Mouse (Mus musculus) hindbrain, embryonic 12.5 days (tissue): ENCODE measurements at regions not wholly inside any gene's neighbourhood (a gene's known extent, or its start where the extent isn't known, plus 50 kb on each side); places are given as distances from the start of the nearest gene placed in this dataset.

Experiments used
- ATAC-seq: fragments of 200-750 bp; cut with Nextera tagmentation; 2 replicates; pipeline ENCODE4 v1.8.0; 2017; ENCODE audit warnings: moderate TSS enrichment; ENCODE audit not compliant: low FRiP score
- H3K27ac ChIP-seq: fragments of 300-500 bp; sonication (generic); 2 replicates; pipeline ENCODE4 v1.5.1; 2016; ENCODE audit warnings: mild to moderate bottlenecking
- H3K27me3 ChIP-seq: fragments of 300-500 bp; sonication (generic); 2 replicates; pipeline ENCODE4 v1.6.1; 2016; ENCODE audit warnings: mild to moderate bottlenecking
- H3K36me3 ChIP-seq: fragments of 300-500 bp; sonication (generic); 2 replicates; pipeline ENCODE4 v1.6.1; 2016; ENCODE audit warnings: mild to moderate bottlenecking
- H3K4me1 ChIP-seq: fragments of 300-500 bp; sonication (generic); 2 replicates; pipeline ENCODE4 v1.6.1; 2016
- H3K4me2 ChIP-seq: fragments of 300-500 bp; sonication (generic); replicated peaks from 2 replicates; pipeline ENCODE4 v1.6.1; 2016; ENCODE audit warnings: mild to moderate bottlenecking
- H3K4me3 ChIP-seq: fragments of 300-500 bp; sonication (generic); 2 replicates; pipeline ENCODE4 v1.5.1; 2016; ENCODE audit warnings: mild to moderate bottlenecking
- H3K9ac ChIP-seq: fragments of 300-500 bp; sonication (generic); 2 replicates; pipeline ENCODE4 v1.6.1; 2016; ENCODE audit warnings: mild to moderate bottlenecking, moderate library complexity
- H3K9me3 ChIP-seq: fragments of 300-500 bp; sonication (generic); replicated peaks from 2 replicates; pipeline ENCODE4 v1.6.1; 2016; ENCODE audit warnings: mild to moderate bottlenecking
- WGBS: fragments of 180-500 bp; shearing (Covaris S2); methylation state at CpG from one replicate; pipeline ENCODE4 v1.1.7; 2016; 5-methylcytosine and 5-hydroxymethylcytosine counted together

DNA sequence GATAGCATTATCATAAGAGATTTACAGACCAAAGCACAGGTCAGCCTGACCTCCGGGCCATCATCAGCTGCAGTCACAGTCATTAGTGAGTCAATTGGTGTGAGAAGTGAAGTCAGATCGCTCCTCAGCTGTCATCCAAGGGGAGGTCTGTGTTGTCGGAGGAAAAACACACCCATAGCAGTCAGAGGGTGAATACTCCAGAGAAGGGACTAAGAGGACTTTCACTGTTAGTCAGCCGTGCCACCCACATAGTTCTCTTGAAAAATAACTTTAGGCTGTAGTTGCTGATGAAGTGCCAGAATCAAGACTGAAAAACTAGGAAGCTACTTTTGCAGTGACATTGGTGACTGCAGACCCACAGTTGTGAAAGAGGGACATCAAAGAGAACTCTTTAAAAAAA lies 213.5 kb upstream of the Tet2 start:
- Histone ChIP-seq H3K9ac (no peak overlapping the region), H3K4me2 (no peak overlapping the region), H3K4me1 (peaks cover 17% of the 10 kb centered on the region), H3K27me3 (no peaks in the 10 kb centered on the region), H3K27ac (no peak overlapping the region), H3K4me3 (no peak overlapping the region), H3K9me3 (no peaks in the 10 kb centered on the region), H3K36me3 (no peaks in the 10 kb centered on the region)
- ATAC-seq, result no peak
- WGBS, result 18% methylated on average over 4 of the region's 4 CpGs

DNA sequence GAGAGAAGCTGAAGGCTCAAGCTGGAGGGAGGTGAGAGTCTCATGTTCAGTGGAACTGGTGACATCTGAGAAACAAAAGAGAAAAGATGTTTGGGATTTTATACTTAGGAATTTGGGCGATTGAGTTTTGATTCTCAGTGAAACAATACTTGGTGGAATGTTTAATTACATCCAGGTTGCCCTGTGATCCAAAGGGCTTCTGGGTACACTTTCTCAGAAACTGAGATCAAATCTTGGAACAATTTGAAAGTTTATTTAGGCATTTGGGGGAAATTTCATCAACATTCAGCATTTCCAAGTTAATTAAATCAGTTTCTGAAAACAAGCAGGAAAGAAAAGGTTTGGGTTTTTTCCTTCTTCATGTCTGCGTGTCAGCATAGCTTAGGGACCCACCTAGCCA lies 214.7 kb upstream of the Tet2 start:
- ATAC-seq, result no peak
- H3K4me3 ChIP-seq, result no peak overlapping the region

DNA sequence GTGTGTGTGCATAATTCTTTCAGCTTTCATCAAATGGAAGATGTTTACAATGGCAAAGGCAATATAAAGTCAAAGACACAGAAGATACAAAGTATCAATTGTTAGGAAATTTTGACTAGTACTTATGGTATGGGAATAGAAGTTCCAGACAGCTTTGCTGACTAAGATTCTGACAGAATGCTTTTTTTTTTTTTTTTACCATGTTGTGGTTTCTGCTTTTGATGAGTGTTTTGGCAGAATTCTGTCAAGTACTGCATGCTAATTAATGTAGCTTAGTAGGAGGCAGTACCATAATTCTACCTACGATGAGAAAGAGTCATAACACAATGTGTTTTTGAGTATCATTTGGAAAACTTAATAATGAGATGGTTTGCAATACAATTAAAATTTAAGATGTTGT lies 215.3 kb upstream of the Tet2 start:
- ATAC-seq, result no peak
- WGBS, result 83% methylated on average over 1 of the region's 1 CpGs
- H3K27ac ChIP-seq, result no peak overlapping the region

More for the DNA sequence above, 214.7 kb upstream of the Tet2 start:
- H3K9ac ChIP-seq, result no peak overlapping the region
- no peaks in the 10 kb centered on the region for H3K36me3 ChIP-seq
- H3K4me1 ChIP-seq, result peaks cover 9% of the 10 kb centered on the region
- WGBS, result 75% methylated on average over 2 of the region's 2 CpGs
- no peak overlapping the region for H3K4me2 ChIP-seq
- H3K27ac ChIP-seq, result no peak overlapping the region
- no peaks in the 10 kb centered on the region for H3K9me3 ChIP-seq
- no peaks in the 10 kb centered on the region for H3K27me3 ChIP-seq

DNA sequence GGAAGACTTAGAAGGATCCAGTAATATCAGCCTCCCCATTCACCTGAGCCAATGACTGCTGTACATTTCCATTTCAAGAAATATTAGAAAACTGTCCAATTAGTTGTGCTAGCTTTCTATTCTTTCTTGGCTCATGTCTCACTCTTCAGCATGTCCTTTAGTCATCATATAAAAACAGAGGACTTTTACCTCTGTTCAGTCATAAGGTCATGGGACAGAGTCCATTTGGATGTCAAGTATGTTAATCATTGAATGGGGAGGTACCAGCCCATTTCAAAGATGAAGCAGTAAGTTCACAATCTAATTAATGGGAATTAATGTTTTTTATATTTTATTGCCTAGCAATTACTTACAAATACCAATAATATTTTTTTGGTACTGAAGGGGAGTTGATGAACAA lies 218.8 kb upstream of the Tet2 start:
- no peak for ATAC-seq
- no peak overlapping the region for H3K4me2 ChIP-seq
- no peak overlapping the region for H3K9ac ChIP-seq

More for the DNA sequence above, 215.3 kb upstream of the Tet2 start:
- Histone ChIP-seq H3K27me3 (no peaks in the 10 kb centered on the region), H3K4me1 (peaks cover 3% of the 10 kb centered on the region), H3K9me3 (no peaks in the 10 kb centered on the region), H3K4me3 (no peak overlapping the region), H3K4me2 (no peak overlapping the region), H3K9ac (no peak overlapping the region), H3K36me3 (no peaks in the 10 kb centered on the region)

DNA sequence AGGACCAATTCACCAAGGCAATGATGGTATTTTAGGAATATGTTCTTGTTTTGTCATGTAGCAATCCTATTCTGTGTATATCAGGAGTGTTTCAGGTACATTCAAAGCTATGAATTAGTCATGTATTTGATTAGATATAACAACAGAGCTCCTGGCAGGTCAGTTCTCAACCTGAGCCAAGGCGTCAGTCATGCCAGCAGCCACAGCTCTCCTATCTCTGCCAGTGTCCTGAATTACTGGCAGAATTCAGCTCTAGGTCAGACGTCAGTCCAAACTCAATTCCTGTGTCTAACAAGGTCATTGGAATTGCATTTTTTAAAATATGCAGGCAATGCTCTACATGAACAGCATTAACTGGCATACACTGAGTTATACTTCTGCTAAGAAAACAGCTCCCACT lies 228.6 kb upstream of the Tet2 start:
- no peak for ATAC-seq
- Histone ChIP-seq H3K27me3 (no peaks in the 10 kb centered on the region), H3K4me3 (no peak overlapping the region), H3K9ac (no peak overlapping the region), H3K27ac (no peak overlapping the region), H3K4me1 (no peaks in the 10 kb centered on the region), H3K9me3 (no peaks in the 10 kb centered on the region), H3K4me2 (no peak overlapping the region), H3K36me3 (no peaks in the 10 kb centered on the region)
- WGBS, result 83% methylated on average over 2 of the region's 2 CpGs

More for the DNA sequence above, 218.8 kb upstream of the Tet2 start:
- no peak overlapping the region for H3K27ac ChIP-seq
- H3K27me3 ChIP-seq, result no peaks in the 10 kb centered on the region
- no peaks in the 10 kb centered on the region for H3K4me1 ChIP-seq
- H3K9me3 ChIP-seq, result no peaks in the 10 kb centered on the region
- no peaks in the 10 kb centered on the region for H3K36me3 ChIP-seq
- H3K4me3 ChIP-seq, result no peak overlapping the region

DNA sequence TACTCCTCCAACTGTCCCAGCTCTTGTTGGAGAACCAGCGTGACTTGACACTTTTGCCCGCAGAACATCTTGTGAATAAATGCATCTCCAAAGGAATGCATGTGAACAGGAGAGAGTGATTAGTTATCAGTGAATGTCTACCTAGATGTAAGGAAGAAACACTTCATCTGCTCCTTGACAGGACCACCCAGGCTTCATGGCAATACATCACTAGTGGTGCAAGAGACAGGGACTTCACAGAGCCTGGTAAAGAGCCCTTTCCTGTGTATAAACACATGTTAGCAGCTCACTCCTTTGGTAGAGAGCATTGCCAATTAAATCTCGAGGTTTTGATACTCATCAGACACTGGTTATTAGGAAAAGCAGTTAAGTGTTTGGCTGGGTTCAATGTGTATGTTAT lies 229.3 kb upstream of the Tet2 start:
- Histone ChIP-seq H3K9me3 (no peaks in the 10 kb centered on the region), H3K4me1 (no peaks in the 10 kb centered on the region), H3K27ac (no peak overlapping the region), H3K27me3 (no peaks in the 10 kb centered on the region), H3K36me3 (no peaks in the 10 kb centered on the region), H3K4me3 (no peak overlapping the region), H3K4me2 (no peak overlapping the region), H3K9ac (no peak overlapping the region)
- WGBS, result 67% methylated on average over 3 of the region's 3 CpGs
- ATAC-seq, result no peak

DNA sequence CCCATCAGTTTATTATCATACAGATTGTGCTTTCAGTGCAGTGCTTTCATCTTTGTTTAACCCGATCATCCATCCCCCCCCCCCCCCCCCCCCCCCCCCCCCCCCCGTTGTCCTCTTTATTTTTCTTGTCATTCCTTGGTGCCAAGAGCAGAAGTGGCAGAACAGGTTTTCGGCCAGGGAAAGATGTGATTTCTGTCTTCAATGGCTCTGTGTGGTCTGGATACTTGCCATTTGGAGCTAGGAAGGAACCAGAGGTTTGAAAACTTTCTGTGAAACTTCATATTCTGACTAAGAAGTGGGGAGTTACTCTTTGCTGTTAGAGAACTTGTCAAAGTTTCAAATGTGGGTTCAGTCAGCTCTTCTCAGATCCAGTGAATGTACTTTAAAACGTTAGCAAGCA lies 231.1 kb upstream of the Tet2 start:
- no peak for ATAC-seq
- no peaks in the 10 kb centered on the region for H3K27me3 ChIP-seq
- no peak overlapping the region for H3K4me2 ChIP-seq
- WGBS, result 34% methylated on average over 3 of the region's 4 CpGs
- H3K27ac ChIP-seq, result no peak overlapping the region
- H3K9me3 ChIP-seq, result no peaks in the 10 kb centered on the region
- H3K4me3 ChIP-seq, result no peak overlapping the region
- H3K36me3 ChIP-seq, result no peaks in the 10 kb centered on the region
- H3K9ac ChIP-seq, result no peak overlapping the region
- H3K4me1 ChIP-seq, result no peaks in the 10 kb centered on the region

DNA sequence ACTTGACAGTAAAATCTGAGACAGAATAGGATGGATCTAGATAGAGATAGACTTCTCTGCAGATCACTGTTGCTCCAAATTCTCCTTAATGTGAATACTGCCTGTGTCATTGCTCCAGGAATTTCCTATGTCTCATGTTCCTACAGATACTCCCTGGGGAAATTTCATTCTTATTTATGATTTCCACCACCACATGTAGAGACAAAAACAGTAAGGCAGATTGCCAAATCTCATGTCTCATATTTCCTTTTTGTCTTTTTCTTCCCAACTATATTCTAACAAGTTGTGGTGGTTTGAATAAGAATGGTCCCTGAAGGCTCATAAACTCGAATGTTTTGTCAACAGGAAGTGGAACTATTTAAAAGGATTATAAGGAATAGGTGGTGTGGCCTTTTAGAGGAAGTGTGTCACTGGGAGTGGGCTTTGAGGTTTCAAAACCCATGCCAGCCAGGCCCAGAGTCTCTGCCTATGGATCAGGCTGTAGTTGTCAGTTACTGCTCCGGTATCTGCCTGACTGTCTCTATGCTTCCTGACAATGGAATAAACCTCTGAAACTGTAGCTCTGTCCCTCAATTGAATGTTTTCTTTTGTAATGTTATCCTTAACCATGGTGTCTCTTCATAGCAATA lies 234.3 kb upstream of the Tet2 start:
- 81% methylated on average over 2 of the region's 2 CpGs for WGBS
- no peak overlapping the region for H3K4me2 ChIP-seq
- no peak overlapping the region for H3K4me3 ChIP-seq
- no peaks in the 10 kb centered on the region for H3K4me1 ChIP-seq
- no peak overlapping the region for H3K27ac ChIP-seq
- H3K36me3 ChIP-seq, result no peaks in the 10 kb centered on the region
- no peaks in the 10 kb centered on the region for H3K27me3 ChIP-seq
- ATAC-seq, result no peak
- H3K9me3 ChIP-seq, result no peaks in the 10 kb centered on the region
- no peak overlapping the region for H3K9ac ChIP-seq

DNA sequence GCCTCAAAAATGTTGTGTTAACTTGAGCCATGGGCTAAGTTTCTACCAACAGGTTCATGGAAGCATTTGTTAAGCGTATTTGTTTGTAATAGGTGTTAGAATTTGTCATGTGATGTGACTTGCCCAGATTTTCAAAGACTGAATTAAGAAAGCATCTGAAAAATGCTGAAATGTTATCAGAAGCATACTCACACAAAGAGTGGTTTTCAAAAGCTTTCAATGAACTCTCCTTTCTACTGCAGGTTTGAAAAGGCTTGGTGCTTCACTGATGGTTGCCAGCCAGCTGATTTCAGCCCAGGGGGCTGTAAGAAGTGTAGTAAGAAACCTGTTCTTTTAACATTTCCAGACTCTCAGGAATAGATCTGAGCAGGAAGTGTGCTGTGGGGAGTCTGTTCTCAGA lies 238.1 kb upstream of the Tet2 start:
- Histone ChIP-seq H3K4me3 (no peak overlapping the region), H3K4me1 (no peaks in the 10 kb centered on the region), H3K4me2 (no peak overlapping the region), H3K27me3 (no peaks in the 10 kb centered on the region), H3K9ac (no peak overlapping the region), H3K36me3 (no peaks in the 10 kb centered on the region), H3K9me3 (no peaks in the 10 kb centered on the region), H3K27ac (no peak overlapping the region)
- ATAC-seq, result no peak
- WGBS, result 90% methylated on average over 1 of the region's 1 CpGs

DNA sequence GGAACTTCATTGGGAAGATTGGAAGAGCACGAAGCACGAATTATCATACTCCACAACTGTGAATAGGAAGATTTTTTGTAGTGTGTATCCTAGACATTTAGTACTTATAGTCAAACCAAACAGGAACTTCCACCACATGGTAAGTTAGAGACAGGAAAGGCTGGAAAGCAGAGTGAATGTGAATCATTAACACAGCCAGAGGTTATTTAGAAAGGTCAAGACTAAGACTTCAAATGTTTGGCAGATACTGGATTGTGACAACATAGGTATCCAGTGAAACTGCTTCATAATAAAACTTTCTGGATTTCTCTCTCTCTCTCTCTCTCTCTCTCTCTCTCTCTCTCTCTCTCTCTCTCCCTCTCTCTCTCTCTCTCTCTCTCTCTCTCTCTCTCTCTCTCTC lies 246.4 kb upstream of the Tet2 start:
- Histone ChIP-seq H3K9ac (no peak overlapping the region), H3K4me3 (no peak overlapping the region), H3K27ac (no peak overlapping the region), H3K27me3 (no peaks in the 10 kb centered on the region), H3K36me3 (no peaks in the 10 kb centered on the region), H3K9me3 (no peaks in the 10 kb centered on the region), H3K4me1 (no peaks in the 10 kb centered on the region), H3K4me2 (no peak overlapping the region)
- 96% methylated on average over 2 of the region's 2 CpGs for WGBS
- ATAC-seq, result no peak

DNA sequence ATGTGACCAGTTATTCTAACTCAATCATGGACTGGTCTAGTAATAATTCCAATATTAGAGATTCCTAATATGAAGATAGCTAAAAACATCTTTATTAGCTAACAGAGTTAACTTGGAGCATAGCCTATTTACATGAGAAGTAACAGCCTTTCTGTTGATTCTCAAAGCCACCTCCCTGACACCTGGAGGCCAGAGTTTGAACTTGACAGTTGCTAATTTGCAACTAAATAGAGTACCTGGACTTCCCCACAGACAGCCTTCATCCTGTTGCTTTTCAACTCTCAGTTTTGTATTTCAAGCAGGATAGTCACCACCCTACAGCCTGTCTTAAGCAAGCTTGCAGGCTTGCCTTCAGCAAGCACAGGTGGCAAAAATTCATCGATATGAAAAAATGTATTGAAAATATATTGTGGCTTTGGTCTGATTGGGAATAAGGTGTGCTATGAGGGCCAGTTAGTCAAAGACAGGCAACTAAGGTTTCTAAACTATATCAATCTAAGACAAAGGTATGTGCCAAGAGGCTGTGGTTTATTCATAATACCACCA lies 264.1 kb upstream of the Tet2 start:
- 94% methylated on average over 1 of the region's 1 CpGs for WGBS
- no peaks in the 10 kb centered on the region for H3K9me3 ChIP-seq
- ATAC-seq, result no peak
- H3K27ac ChIP-seq, result no peak overlapping the region
- no peak overlapping the region for H3K9ac ChIP-seq
- H3K27me3 ChIP-seq, result no peaks in the 10 kb centered on the region
- no peak overlapping the region for H3K4me2 ChIP-seq
- no peaks in the 10 kb centered on the region for H3K4me1 ChIP-seq
- H3K4me3 ChIP-seq, result no peak overlapping the region
- no peaks in the 10 kb centered on the region for H3K36me3 ChIP-seq

DNA sequence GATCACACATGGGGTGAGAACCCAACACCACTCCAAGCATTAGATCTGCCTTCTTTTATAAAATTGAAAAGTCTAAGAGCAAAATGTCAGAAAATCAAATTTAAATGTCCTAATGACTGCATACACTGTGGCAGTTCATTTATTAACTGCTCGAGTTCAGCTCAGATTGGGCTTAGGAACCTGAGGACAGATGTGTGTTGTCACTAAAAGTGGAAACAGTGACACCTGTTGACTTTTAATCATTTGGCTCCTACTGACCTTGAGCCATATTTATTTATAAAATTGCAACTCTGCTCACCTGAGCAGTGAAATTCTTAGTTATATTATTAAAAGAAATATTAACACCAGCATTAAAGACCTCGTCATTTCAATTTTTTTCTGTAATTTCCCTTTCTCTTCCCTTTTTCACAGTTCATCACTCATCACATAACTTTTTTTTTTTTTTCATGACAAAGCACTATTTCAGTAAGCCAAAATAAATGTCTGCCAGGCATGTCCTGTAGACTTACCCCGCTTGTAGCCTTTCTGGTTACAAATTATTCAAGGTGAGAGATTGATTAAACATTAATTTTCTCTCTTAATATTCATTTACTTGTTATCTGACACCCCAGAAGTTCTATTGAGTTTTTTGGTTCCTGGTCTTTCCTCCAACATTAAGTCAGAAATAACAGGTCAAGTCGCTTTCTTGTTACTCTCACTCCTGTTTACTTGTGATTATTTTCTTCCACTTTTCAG lies 274.2 kb upstream of the Tet2 start:
- ATAC-seq, result no peak
- 79% methylated on average over 4 of the region's 4 CpGs for WGBS
- no peak overlapping the region for H3K9ac ChIP-seq
- H3K9me3 ChIP-seq, result no peaks in the 10 kb centered on the region
- no peaks in the 10 kb centered on the region for H3K4me1 ChIP-seq
- no peak overlapping the region for H3K4me2 ChIP-seq
- H3K36me3 ChIP-seq, result no peaks in the 10 kb centered on the region
- no peak overlapping the region for H3K27ac ChIP-seq
- no peaks in the 10 kb centered on the region for H3K27me3 ChIP-seq
- no peak overlapping the region for H3K4me3 ChIP-seq
